Mouse (Mus musculus) gastrocnemius, postnatal 36 days (tissue): Measurements from ENCODE around the gene Ranbp1. TPM values are rescaled to one million over a fixed set of nuclear protein-coding genes. Genes with fewer than 3 reads are reported as not detected.
"Not testable (repeated sequence)": the region's sequence is repeated elsewhere in the genome, so short reads cannot be mapped to it uniquely, and the experiment has no call there.

Experiments used
- DNase-seq, 2 experiments: peaks; one replicate each; pipeline ENCODE4 v3.0.0; 2022
- intact Hi-C: fragments of 180-260 bp; cut with DNase I; formaldehyde crosslinking; loops from one replicate; pipeline ENCODE4 v1.15.1; 2025
- long read RNA-seq, 2 experiments: library from polyadenylated mRNA; stranded (forward); transcript quantifications; one replicate each; pipeline ENCODE4 v2.0.0; 2021
- total RNA-seq, 2 experiments: library from RNA; stranded (reverse); gene quantifications; 2 replicates each; pipeline ENCODE4 v1.2.3; 2021

Ranbp1 gene
- total RNA-seq: 10 to 100 TPM; 18.3 to 20.6 TPM
- long read RNA-seq, experiment 1, transcript Ranbp1-202 (6 exons, 1,085 nt): major isoform, 62 of 65 reads
- long read RNA-seq, experiment 1, partial matches to known transcripts: 1 of 65 reads
- long read RNA-seq, experiment 1, other reads (novel, unspliced or antisense): 2 of 65 reads
- long read RNA-seq, experiment 2, transcript Ranbp1-202 (6 exons, 1,085 nt): major isoform, 53 of 55 reads
- long read RNA-seq, experiment 2, partial matches to known transcripts: 1 of 55 reads
- long read RNA-seq, experiment 2, other reads (novel, unspliced or antisense): 1 of 55 reads

- intact Hi-C loops: no loop called here
- peak; percentile 96 to 97 for DNase-seq
These were observed at the start of gene Ranbp1, which contains the start of gene Trmt2a for GRCm38 (mm10) chr16:18248433-18249363. Gene Ranbp1 (minus strand): TSS chr16:18248732. Gene Trmt2a (plus strand): TSS chr16:18248679.

- not testable (repeated sequence) for DNase-seq
- intact Hi-C loops: loop anchor here (5.0 kb wide), 1 partner anchor 37 kb away; no protein-coding TSS in a partner anchor
These were observed 41.1 kb upstream of the Ranbp1 start for GRCm38 (mm10) chr16:18289614-18290013.

- DNase-seq: peak; percentile 93 to 97
- intact Hi-C loops: loop anchor here (5.0 kb wide), 1 partner anchor 37 kb away; no protein-coding TSS in a partner anchor
These were observed 40.6 kb upstream of the Ranbp1 start, which contains the start of gene Dgcr8 for GRCm38 (mm10) chr16:18289067-18289588. Gene Dgcr8 (minus strand): TSS chr16:18289246.

GRCm38 (mm10) chr16:18288581-18289061, 40.1 kb upstream of the Ranbp1 start:
- intact Hi-C loops: loop anchor here (5.0 kb wide), 1 partner anchor 36 kb away; no protein-coding TSS in a partner anchor
- peak in 1 of 2 experiments; percentile 68 for DNase-seq

- no peak for DNase-seq
- intact Hi-C loops: loop anchor here (5.0 kb wide), 1 partner anchor 36 kb away; no protein-coding TSS in a partner anchor
These were observed 39.6 kb upstream of the Ranbp1 start for GRCm38 (mm10) chr16:18288166-18288565.

GRCm38 (mm10) chr16:18275166-18275565, 26.6 kb upstream of the Ranbp1 start:
- DNase-seq: no peak
- intact Hi-C loops: no loop called here

- intact Hi-C loops: no loop called here
- DNase-seq: no peak
These were observed 19.6 kb upstream of the Ranbp1 start for GRCm38 (mm10) chr16:18268182-18268581.

- intact Hi-C loops: no loop called here
- no peak for DNase-seq
These were observed 16.5 kb upstream of the Ranbp1 start for GRCm38 (mm10) chr16:18265024-18265423.

GRCm38 (mm10) chr16:18258221-18258620, 9.7 kb upstream of the Ranbp1 start, which contains the start of gene Gm49776:
Gene Gm49776 (minus strand): TSS chr16:18258321.
- DNase-seq: no peak

GRCm38 (mm10) chr16:18253866-18254265, 5.3 kb upstream of the Ranbp1 start:
- DNase-seq: no peak
- intact Hi-C loops: loop anchor here (5.0 kb wide), 1 partner anchor 33 kb away; the partner anchor contains the start of gene Dgcr8

More at GRCm38 (mm10) chr16:18258221-18258620, 9.7 kb upstream of the Ranbp1 start, which contains the start of gene Gm49776:
- intact Hi-C loops: no loop called here

GRCm38 (mm10) chr16:18252736-18253135, 4.2 kb upstream of the Ranbp1 start:
- intact Hi-C loops: loop anchor here (5.0 kb wide), 1 partner anchor 35 kb away; the partner anchor contains the start of gene Dgcr8
- DNase-seq: no peak

- intact Hi-C loops: loop anchor here (5.0 kb wide), 1 partner anchor 36 kb away; the partner anchor contains the start of gene Dgcr8
- no peak for DNase-seq
These were observed 2.6 kb upstream of the Ranbp1 start for GRCm38 (mm10) chr16:18250828-18251790.

GRCm38 (mm10) chr16:18250231-18250630, 1.7 kb upstream of the Ranbp1 start:
- intact Hi-C loops: loop anchor here (5.0 kb wide), 1 partner anchor 37 kb away; the partner anchor contains the start of gene Dgcr8
- DNase-seq: no peak

- intact Hi-C loops: no loop called here
- DNase-seq: peak in 1 of 2 experiments; percentile 42
These were observed 934 bp upstream of the Ranbp1 start for GRCm38 (mm10) chr16:18249364-18249967.

GRCm38 (mm10) chr16:18247521-18248399, 772 bp downstream of the Ranbp1 start:
- intact Hi-C loops: no loop called here
- DNase-seq: no peak

- intact Hi-C loops: no loop called here
- no peak for DNase-seq
These were observed 7.0 kb downstream of the Ranbp1 start for GRCm38 (mm10) chr16:18241581-18241980.
